Mouse (Mus musculus) midbrain, embryonic 10.5 days (tissue): ENCODE measurements at regions not wholly inside any gene's neighbourhood (a gene's known extent, or its start where the extent isn't known, plus 50 kb on each side); places are given as distances from the start of the nearest gene placed in this dataset.

Experiments used
- DNase-seq: peaks from one replicate; pipeline ENCODE4 v3.0.0-alpha.2; 2017; ENCODE audit warnings: low spot score
- H3K27ac ChIP-seq: fragments of 300-500 bp; sonication (generic); replicated peaks from 2 replicates; pipeline ENCODE4 v1.5.1; 2016; ENCODE audit warnings: mild to moderate bottlenecking
- H3K27me3 ChIP-seq: fragments of 300-500 bp; sonication (generic); 2 replicates; pipeline ENCODE4 v1.6.1; 2016; ENCODE audit warnings: low read depth, mild to moderate bottlenecking; ENCODE audit not compliant: poor library complexity, severe bottlenecking
- H3K36me3 ChIP-seq: fragments of 300-500 bp; sonication (generic); 2 replicates; pipeline ENCODE4 v1.6.1; 2016; ENCODE audit warnings: mild to moderate bottlenecking, moderate library complexity
- H3K4me1 ChIP-seq: fragments of 300-500 bp; sonication (generic); 2 replicates; pipeline ENCODE4 v1.6.1; 2016
- H3K4me3 ChIP-seq: fragments of 300-500 bp; sonication (generic); 2 replicates; pipeline ENCODE4 v1.5.1; 2016; ENCODE audit warnings: mild to moderate bottlenecking, moderate library complexity
- H3K9me3 ChIP-seq: fragments of 300-500 bp; sonication (generic); replicated peaks from 2 replicates; pipeline ENCODE4 v1.6.1; 2016; ENCODE audit warnings: mild to moderate bottlenecking
- WGBS: fragments of 180-500 bp; shearing (Covaris S2); methylation state at CpG from one replicate; pipeline ENCODE4 v1.1.7; 2016; 5-methylcytosine and 5-hydroxymethylcytosine counted together

DNA sequence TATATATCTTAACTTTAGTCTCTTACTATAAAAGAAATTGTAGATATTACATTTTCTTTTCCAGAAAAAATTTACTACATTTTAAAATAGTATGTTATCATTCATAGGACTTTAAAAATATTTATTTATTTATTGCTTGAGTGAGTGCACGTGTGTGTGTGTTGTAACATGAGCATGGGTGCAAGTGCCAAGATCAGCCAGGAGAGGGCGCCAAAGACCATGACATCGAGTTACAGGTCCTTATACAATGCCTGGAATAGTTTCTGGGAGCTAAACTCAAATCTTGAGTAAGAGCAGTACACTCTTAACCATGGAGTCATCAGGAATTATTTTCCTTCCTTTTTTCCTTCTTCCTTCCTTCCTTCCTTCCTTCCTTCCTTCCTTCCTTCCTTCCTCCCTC lies 185.4 kb upstream of the Mageb4 start:
- DNase-seq = peak; percentile 28

More for the DNA sequence above, 185.4 kb upstream of the Mageb4 start:
- Histone ChIP-seq H3K4me1 (no peaks in the 10 kb centered on the region), H3K27me3 (no peaks in the 10 kb centered on the region), H3K36me3 (no peaks in the 10 kb centered on the region), H3K4me3 (no peak overlapping the region), H3K9me3 (no peaks in the 10 kb centered on the region), H3K27ac (no peak overlapping the region)
- 14% methylated on average over 3 of the region's 3 CpGs for WGBS
